Mouse (Mus musculus) forebrain, embryonic 16.5 days (tissue): Measurements from ENCODE around the gene Chkb. TPM values are rescaled to one million over a fixed set of nuclear protein-coding genes. Genes with fewer than 3 reads are reported as not detected.

Experiments used
- ATAC-seq: fragments of 200-750 bp; cut with Nextera tagmentation; 2 replicates; pipeline ENCODE4 v1.8.0; 2017; ENCODE audit warnings: mild to moderate bottlenecking, moderate library complexity
- H3K27ac ChIP-seq: fragments of 300-500 bp; sonication (generic); 2 replicates; pipeline ENCODE4 v1.5.1; 2014; ENCODE audit warnings: low read length, control low read depth
- H3K27me3 ChIP-seq: fragments of 300-500 bp; sonication (generic); replicated peaks from 2 replicates; pipeline ENCODE4 v1.6.1; 2014; ENCODE audit warnings: low read length; ENCODE audit not compliant: control insufficient read depth, insufficient read depth
- H3K36me3 ChIP-seq: fragments of 300-500 bp; sonication (generic); 2 replicates; pipeline ENCODE4 v1.6.1; 2014; ENCODE audit not compliant: control insufficient read depth, insufficient read depth
- H3K4me1 ChIP-seq: fragments of 300-500 bp; sonication (generic); replicated peaks from 2 replicates; pipeline ENCODE4 v1.6.1; 2014; ENCODE audit warnings: low read length; ENCODE audit not compliant: control insufficient read depth, insufficient read depth
- H3K4me2 ChIP-seq: fragments of 300-500 bp; sonication (generic); 2 replicates; pipeline ENCODE4 v1.6.1; 2014; ENCODE audit warnings: mild to moderate bottlenecking, low read length, control low read depth
- H3K4me3 ChIP-seq: fragments of 300-500 bp; sonication (generic); replicated peaks from 2 replicates; pipeline ENCODE4 v1.5.1; 2014; ENCODE audit warnings: mild to moderate bottlenecking, low read length, control low read depth
- H3K9ac ChIP-seq: fragments of 300-500 bp; sonication (generic); replicated peaks from 2 replicates; pipeline ENCODE4 v1.6.1; 2014; ENCODE audit warnings: low read depth, low read length, control low read depth
- H3K9me3 ChIP-seq: fragments of 300-500 bp; sonication (generic); 2 replicates; pipeline ENCODE4 v1.6.1; 2016; ENCODE audit warnings: low read length; ENCODE audit not compliant: control insufficient read depth
- WGBS: fragments of 180-500 bp; shearing (Covaris S2); extraction: QIAGEN DNeasy Blood & Tissue Kit; methylation state at CpG from one replicate; pipeline ENCODE4 v1.1.7; 2014; 5-methylcytosine and 5-hydroxymethylcytosine counted together
- polyA plus RNA-seq: library from polyadenylated mRNA; unstranded; fragments of >200 nt; fragmentation: Nextera tagmentation; extraction: Ambion mirVana; gene quantifications from 2 replicates; pipeline ENCODE4 v1.2.1, GENCODE M21; 2015

The Chkb gene
- polyA plus RNA-seq, result 77.7 and 79.3 TPM in 2 replicates

DNA sequence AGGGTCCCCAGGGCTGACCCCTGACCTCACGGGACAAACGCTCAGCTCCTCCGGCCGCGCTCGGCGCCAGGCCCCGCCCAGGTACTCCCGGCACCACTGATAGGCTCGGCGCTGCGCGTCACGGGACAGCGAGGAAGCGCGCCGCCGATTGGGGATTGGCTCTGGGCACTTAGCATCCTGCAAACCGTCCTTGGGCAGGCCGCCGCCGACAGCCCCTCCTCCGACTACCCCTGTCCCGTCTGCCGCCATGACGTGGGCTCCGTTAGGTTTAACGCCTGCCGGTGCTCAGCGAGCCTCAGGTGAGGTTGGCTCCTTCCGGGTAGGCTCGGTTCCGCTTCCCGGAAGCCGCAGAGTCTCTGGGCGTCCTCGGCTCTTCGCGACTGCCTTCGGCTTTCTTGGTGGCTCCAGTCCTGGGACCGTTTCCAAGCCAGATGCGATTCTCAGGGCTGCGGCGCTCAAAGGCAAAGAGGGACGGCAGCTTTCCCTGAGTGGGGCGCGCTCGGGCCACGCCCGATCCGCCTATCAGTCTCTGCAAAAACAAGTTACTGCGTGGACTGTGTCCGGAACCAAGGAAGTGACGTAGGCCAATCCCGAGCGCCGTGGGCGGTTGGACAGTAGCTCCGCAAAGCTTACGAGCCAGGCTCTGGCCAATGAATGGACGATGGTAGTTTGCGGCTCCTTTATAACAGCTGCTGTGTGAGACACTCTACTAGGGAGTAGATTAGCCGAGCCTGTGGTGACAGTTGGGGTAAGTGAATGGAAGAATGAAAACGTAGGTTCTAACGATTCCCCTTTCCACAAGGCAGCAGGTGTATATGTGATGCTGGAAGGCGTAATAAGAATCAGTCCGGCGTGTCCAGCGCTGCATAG, at the start of gene Chkb, which contains the start of the genes C730034F03Rik and Gm44502:
Gene Chkb (minus strand): TSS at position 557 of the 870 bp plus-strand sequence.
Gene C730034F03Rik (plus strand): TSS at position 238 of the 870 bp plus-strand sequence.
Gene Gm44502 (minus strand): TSS at position 345 of the 870 bp plus-strand sequence.
- no peaks in the 10 kb centered on the region for H3K27me3 ChIP-seq
- H3K36me3 ChIP-seq, result peaks cover 11% of the 10 kb centered on the region
- H3K4me1 ChIP-seq, result peaks cover 22% of the 10 kb centered on the region
- peak within 1 kb of the TSS; percentile 81 for H3K9ac ChIP-seq
- peak; percentile 95 for ATAC-seq
- peak within 1 kb of the TSS; percentile 92 for H3K4me3 ChIP-seq
- peak within 1 kb of the TSS; percentile 80 for H3K4me2 ChIP-seq
- H3K27ac ChIP-seq, result peak within 1 kb of the TSS; percentile 97
- WGBS, result under 1% methylated on average over 70 of the region's 70 CpGs
- no peaks in the 10 kb centered on the region for H3K9me3 ChIP-seq

DNA sequence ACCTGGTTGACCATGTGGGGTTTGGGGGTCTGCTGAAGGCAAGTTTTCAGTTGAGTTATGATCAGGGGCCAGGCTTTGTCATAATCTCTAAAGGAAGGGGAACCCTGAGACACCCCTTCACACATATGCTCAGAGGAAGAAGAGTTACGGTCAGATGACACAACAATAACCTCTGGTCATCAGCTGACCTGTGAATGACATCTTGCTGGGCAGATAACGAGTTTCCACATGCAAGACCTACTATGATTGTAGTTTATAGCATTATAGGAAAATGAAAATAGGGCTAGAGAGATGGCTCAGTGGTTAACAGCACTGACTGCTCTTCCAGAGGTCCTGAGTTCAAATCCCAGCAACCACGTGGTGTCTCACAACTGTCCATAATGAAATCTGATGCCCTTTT, 48.9 kb upstream of the Chkb start:
- Histone ChIP-seq H3K27me3 (no peaks in the 10 kb centered on the region), H3K9me3 (no peaks in the 10 kb centered on the region), H3K4me3 (no peak overlapping the region), H3K27ac (no peak overlapping the region), H3K4me2 (no peak overlapping the region), H3K4me1 (peaks cover 15% of the 10 kb centered on the region), H3K36me3 (no peaks in the 10 kb centered on the region), H3K9ac (no peak overlapping the region)
- WGBS, result 87% methylated on average over 3 of the region's 3 CpGs
- ATAC-seq, result no peak

DNA sequence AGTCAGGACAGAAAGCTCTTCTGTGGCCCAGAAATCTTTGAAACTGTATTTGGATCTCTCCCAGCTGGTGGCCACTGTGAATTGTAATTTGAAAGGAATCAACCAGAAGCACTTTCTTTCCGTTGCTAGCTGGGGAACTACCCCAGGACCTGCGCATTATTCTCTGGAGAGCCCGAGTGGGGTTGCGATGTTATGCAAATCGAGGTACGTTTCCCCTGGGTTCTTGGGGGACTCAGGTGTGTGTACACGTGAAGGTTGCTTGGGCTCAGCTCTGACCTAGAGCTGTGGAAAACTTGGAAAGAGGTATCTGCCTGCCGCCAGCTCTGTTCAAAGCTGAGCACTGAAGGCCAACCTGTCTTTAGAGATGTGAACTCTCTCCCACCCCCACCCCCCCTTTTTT, 48.1 kb upstream of the Chkb start:
- Histone ChIP-seq H3K4me3 (no peak overlapping the region), H3K9me3 (no peaks in the 10 kb centered on the region), H3K27me3 (no peaks in the 10 kb centered on the region), H3K4me1 (peaks cover 15% of the 10 kb centered on the region), H3K9ac (no peak overlapping the region), H3K36me3 (no peaks in the 10 kb centered on the region), H3K4me2 (no peak overlapping the region), H3K27ac (no peak overlapping the region)
- ATAC-seq, result no peak
- 50% methylated on average over 8 of the region's 8 CpGs for WGBS

DNA sequence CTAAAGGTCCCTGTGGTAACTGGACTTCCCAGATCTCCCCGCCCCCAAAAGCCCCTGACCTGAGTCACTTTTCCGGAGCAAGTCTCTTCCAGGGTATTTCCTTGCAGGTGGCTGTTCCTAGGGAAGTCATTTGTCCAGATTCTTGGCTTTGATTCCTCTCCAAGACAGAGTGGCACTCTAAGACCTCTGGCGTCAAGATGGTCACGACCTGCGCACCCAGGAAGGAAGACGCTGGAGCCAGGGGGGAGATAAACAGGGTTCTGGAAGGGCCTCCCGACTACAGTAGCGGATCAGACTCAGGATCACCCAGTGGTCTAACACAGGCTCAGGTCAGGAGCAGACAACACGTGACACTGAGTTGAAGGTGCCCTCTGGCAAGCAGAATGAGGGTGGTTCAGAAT, 47.4 kb upstream of the Chkb start, which contains the start of gene Arsa:
Gene Arsa (minus strand): TSS at position 335 of the 401 bp plus-strand sequence.
- Histone ChIP-seq H3K9me3 (no peaks in the 10 kb centered on the region), H3K4me3 (peak within 1 kb of the TSS; percentile 56), H3K4me1 (peaks cover 15% of the 10 kb centered on the region), H3K27me3 (no peaks in the 10 kb centered on the region), H3K27ac (peak within 1 kb of the TSS; percentile 65), H3K36me3 (no peaks in the 10 kb centered on the region), H3K4me2 (peak within 1 kb of the TSS; percentile 80), H3K9ac (peak within 1 kb of the TSS; percentile 66)
- WGBS, result 30% methylated on average over 9 of the region's 9 CpGs
- ATAC-seq, result no peak

DNA sequence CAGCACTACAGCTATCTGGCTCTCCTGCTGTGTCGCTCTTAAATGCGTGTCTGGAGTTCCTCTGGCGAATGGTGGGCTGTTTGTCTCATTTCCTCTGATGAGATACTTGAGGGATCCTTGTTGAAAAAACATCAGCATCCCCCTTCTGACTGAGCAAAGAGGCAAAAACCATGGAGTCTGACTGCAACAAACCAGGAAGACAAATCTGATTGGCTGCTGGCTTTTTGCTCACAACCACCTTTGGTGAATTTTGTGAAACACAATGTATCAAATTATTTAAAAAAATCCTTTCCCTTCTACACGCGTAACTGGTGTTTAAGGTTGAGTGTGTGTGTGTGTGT, 46.7 kb upstream of the Chkb start:
- no peaks in the 10 kb centered on the region for H3K9me3 ChIP-seq
- H3K9ac ChIP-seq, result peak overlapping the region; percentile 66
- no peak for ATAC-seq
- no peaks in the 10 kb centered on the region for H3K27me3 ChIP-seq
- H3K4me1 ChIP-seq, result peaks cover 15% of the 10 kb centered on the region
- peak overlapping the region; percentile 65 for H3K27ac ChIP-seq
- H3K36me3 ChIP-seq, result no peaks in the 10 kb centered on the region
- peak overlapping the region; percentile 56 for H3K4me3 ChIP-seq
- H3K4me2 ChIP-seq, result peak overlapping the region; percentile 80
- 4% methylated on average over 5 of the region's 5 CpGs for WGBS

DNA sequence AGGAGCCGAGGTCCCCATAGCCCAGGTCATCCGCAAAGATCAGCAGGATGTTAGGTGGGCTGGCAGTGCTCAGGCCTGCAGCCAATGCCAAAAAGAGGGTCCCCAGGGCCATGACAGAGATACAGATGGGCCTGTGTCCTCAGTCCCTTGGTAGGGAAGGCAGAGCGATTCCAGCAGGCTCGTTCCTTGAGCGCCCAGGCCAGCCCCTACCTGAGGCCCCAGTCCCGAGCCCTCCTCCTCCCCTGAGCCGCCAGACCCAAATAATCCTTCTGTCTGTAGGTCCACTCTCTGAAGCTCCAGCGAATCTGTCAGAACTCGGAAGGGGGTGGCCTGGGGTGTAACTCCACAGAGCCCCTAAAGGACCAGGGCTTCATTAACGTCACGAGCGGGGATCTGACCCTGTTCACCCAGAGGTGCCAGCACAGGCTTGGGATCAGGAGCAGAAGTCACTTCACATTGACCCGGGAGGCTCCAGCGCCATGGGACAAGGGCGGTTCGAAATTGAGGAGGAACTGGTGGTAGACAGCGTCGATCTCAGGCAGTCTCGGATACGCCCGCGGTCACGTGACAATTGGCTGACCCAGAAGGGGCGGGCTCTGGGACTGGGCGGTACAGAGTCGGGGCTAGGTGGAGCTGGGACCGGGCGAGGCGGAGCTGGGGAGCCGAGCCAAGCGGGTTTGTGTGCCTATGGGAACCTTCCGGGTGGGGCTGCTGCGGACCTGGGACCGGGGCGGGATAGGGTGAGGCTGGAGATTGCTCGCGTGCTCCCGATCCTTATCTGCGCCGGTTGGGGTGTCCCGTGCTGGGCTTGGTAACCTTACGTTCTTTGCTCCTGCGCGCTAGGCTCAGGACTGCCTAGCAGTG, 46.1 kb upstream of the Chkb start:
- H3K4me1 ChIP-seq, result peaks cover 15% of the 10 kb centered on the region
- H3K4me2 ChIP-seq, result peak overlapping the region; percentile 80
- no peaks in the 10 kb centered on the region for H3K36me3 ChIP-seq
- 7% methylated on average over 44 of the region's 44 CpGs for WGBS
- H3K27ac ChIP-seq, result peak overlapping the region; percentile 65
- no peaks in the 10 kb centered on the region for H3K27me3 ChIP-seq
- no peaks in the 10 kb centered on the region for H3K9me3 ChIP-seq
- ATAC-seq, result peak; percentile 97
- H3K9ac ChIP-seq, result peak overlapping the region; percentile 66
- peak overlapping the region; percentile 56 for H3K4me3 ChIP-seq

DNA sequence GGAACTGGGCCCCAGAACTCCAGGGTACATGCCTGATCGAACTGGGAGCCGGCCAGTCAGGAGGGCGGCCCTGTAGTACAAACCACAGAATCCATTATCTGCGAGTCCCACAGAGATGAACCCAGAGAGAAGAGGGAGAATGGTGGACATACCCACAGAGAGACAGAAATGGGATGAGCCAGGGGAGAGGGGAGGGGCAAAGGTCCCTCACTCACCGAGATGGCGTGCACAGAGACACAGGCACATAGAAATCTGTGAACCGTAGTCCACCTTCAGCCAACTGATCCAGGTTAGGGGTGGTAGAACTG, 45.5 kb upstream of the Chkb start:
- WGBS, result 90% methylated on average over 7 of the region's 7 CpGs
- H3K4me2 ChIP-seq, result peak overlapping the region; percentile 80
- peak overlapping the region; percentile 66 for H3K9ac ChIP-seq
- no peaks in the 10 kb centered on the region for H3K36me3 ChIP-seq
- H3K4me1 ChIP-seq, result peaks cover 15% of the 10 kb centered on the region
- no peaks in the 10 kb centered on the region for H3K9me3 ChIP-seq
- H3K27ac ChIP-seq, result no peak overlapping the region
- peak overlapping the region; percentile 56 for H3K4me3 ChIP-seq
- no peaks in the 10 kb centered on the region for H3K27me3 ChIP-seq
- no peak for ATAC-seq

DNA sequence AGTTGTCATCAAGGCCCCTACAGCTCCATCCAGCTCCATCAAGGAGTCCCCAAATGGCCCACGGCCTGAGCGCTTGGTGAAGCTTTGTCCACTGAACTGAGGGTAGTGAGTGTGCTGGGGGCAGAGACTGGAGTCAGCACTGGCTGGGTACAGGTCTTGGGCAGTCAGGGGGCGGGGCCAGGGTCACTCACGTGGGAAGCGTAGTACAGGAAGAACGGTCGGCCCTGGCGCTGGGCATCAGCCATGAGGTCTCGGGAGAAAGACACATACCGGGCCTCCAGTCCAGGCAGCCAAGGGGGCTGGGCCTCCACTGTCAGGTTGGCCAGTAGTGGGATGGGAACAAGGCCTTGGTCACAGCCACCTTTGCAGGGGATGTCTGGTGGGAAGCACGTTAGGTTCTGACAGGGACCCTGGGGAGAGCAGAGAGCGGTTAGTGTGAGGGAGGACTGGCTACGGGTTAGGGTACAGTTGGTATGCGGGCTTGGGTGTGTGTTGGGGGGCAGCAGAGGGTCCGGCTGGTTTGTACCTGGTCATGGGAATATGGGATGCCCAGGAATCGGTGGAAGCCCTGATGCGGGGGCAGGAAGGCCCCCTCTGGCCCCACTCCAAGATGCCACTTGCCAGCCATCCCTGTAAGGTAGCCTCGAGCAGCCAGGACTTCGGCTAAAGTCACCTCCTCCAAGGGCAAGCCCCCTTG, 45.0 kb upstream of the Chkb start:
- Histone ChIP-seq H3K36me3 (no peaks in the 10 kb centered on the region), H3K4me2 (no peak overlapping the region; the same call in 1 of the 2 replicates), H3K4me3 (no peak overlapping the region)

DNA sequence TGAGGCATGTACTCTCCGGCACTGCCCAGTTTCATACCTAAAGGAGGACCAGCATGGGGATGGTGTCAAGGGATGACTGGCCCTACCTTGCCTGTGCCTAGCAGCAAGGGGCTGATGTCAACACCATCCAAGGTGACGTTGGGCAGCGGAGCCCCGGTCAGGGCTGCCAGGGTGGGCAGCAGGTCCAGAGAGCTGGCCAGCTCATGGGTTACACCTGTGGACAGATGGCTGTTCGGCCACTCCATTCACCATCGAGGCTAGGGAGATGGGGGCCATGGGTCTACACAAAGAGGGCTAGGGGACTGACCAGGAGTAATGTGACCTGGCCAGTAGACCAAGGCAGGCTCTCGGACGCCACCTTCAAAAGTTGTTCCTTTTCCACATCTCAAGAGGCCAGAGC, 44.2 kb upstream of the Chkb start:
- 98% methylated on average over 8 of the region's 8 CpGs for WGBS
- H3K27ac ChIP-seq, result no peak overlapping the region
- H3K27me3 ChIP-seq, result no peaks in the 10 kb centered on the region
- H3K4me3 ChIP-seq, result no peak overlapping the region
- H3K9me3 ChIP-seq, result no peaks in the 10 kb centered on the region
- peaks cover 15% of the 10 kb centered on the region for H3K4me1 ChIP-seq
- H3K4me2 ChIP-seq, result no peak overlapping the region
- no peak overlapping the region for H3K9ac ChIP-seq
- H3K36me3 ChIP-seq, result no peaks in the 10 kb centered on the region
- ATAC-seq, result no peak

More for the DNA sequence above, 45.0 kb upstream of the Chkb start:
- H3K4me1 ChIP-seq, result peaks cover 15% of the 10 kb centered on the region
- H3K27ac ChIP-seq, result no peak overlapping the region
- ATAC-seq, result no peak
- WGBS, result 93% methylated on average over 19 of the region's 19 CpGs
- H3K27me3 ChIP-seq, result no peaks in the 10 kb centered on the region
- no peaks in the 10 kb centered on the region for H3K9me3 ChIP-seq
- H3K9ac ChIP-seq, result no peak overlapping the region
